Mouse (Mus musculus) heart, postnatal 0 days (tissue): Measurements from ENCODE around the gene Fez1. TPM values are rescaled to one million over a fixed set of nuclear protein-coding genes. Genes with fewer than 3 reads are reported as not detected.
A peak's percentile ranks its signal among the peaks of the same experiment; 100 is the strongest.

ENCODE experiments used
- ATAC-seq: fragments of 200-750 bp; cut with Nextera tagmentation; 2 replicates; pipeline ENCODE4 v1.8.0; 2017; ENCODE audit warnings: low read depth, moderate number of reproducible peaks, moderate library complexity; ENCODE audit not compliant: insufficient read depth
- DNase-seq: peaks from one replicate; pipeline ENCODE4 v3.0.0-alpha.2; 2016; ENCODE audit warnings: low spot score
- H3K27ac ChIP-seq: fragments of 300-500 bp; sonication (generic); 2 replicates; pipeline ENCODE4 v1.5.1; 2014; ENCODE audit warnings: low read depth, mild to moderate bottlenecking
- H3K27me3 ChIP-seq: fragments of 300-500 bp; sonication (generic); 2 replicates; pipeline ENCODE4 v1.6.1; 2014; ENCODE audit warnings: low read length, mixed read lengths; ENCODE audit not compliant: control insufficient read depth, insufficient read depth
- H3K36me3 ChIP-seq: fragments of 300-500 bp; sonication (generic); replicated peaks from 2 replicates; pipeline ENCODE4 v1.6.1; 2014; ENCODE audit warnings: low read length, mixed read lengths; ENCODE audit not compliant: control insufficient read depth, insufficient read depth
- H3K4me1 ChIP-seq: fragments of 300-500 bp; sonication (generic); 2 replicates; pipeline ENCODE4 v1.6.1; 2014; ENCODE audit warnings: antibody characterized with exemption; ENCODE audit not compliant: control insufficient read depth, insufficient read depth
- H3K4me2 ChIP-seq: fragments of 300-500 bp; sonication (generic); 2 replicates; pipeline ENCODE4 v1.6.1; 2014; ENCODE audit warnings: low read depth, mild to moderate bottlenecking, low read length, moderate library complexity
- H3K4me3 ChIP-seq: fragments of 300-500 bp; sonication (generic); 2 replicates; pipeline ENCODE4 v1.5.1; 2014; ENCODE audit warnings: low read depth, low read length
- H3K9ac ChIP-seq: fragments of 300-500 bp; sonication (generic); replicated peaks from 2 replicates; pipeline ENCODE4 v1.6.1; 2014; ENCODE audit warnings: low read depth, low read length, mixed read lengths
- H3K9me3 ChIP-seq: fragments of 300-500 bp; sonication (generic); replicated peaks from 2 replicates; pipeline ENCODE4 v1.6.1; 2016; ENCODE audit warnings: low read length; ENCODE audit not compliant: control insufficient read depth
- CTCF ChIP-seq: IDR thresholded peaks from 2 replicates; pipeline ENCODE4 v1.5.1; 2016; ENCODE audit warnings: antibody characterized with exemption, control low read depth, low read depth
- EP300 ChIP-seq: IDR thresholded peaks from 2 replicates; pipeline ENCODE4 v1.6.1; 2016; ENCODE audit warnings: antibody characterized with exemption, low read depth
- WGBS: fragments of 180-500 bp; shearing (Covaris S2); extraction: QIAGEN DNeasy Blood & Tissue Kit; methylation state at CpG from one replicate; pipeline ENCODE4 v1.1.7; 2014; 5-methylcytosine and 5-hydroxymethylcytosine counted together
- polyA plus RNA-seq: library from polyadenylated mRNA; unstranded; fragments of >200 nt; fragmentation: Nextera tagmentation; extraction: Ambion mirVana; gene quantifications from 2 replicates; pipeline ENCODE4 v1.2.1, GENCODE M21; 2015
- total RNA-seq: library from RNA; depleted of rRNA; stranded (reverse); fragments of >200 nt; gene quantifications from 2 replicates; pipeline ENCODE4 v1.2.3, GENCODE M21; 2014; ENCODE audit warnings: low replicate concordance

Gene Fez1
- total and polyA plus RNA-seq, 2 experiments from 2014 or later, result 0.34 to 0.93 TPM

DNA sequence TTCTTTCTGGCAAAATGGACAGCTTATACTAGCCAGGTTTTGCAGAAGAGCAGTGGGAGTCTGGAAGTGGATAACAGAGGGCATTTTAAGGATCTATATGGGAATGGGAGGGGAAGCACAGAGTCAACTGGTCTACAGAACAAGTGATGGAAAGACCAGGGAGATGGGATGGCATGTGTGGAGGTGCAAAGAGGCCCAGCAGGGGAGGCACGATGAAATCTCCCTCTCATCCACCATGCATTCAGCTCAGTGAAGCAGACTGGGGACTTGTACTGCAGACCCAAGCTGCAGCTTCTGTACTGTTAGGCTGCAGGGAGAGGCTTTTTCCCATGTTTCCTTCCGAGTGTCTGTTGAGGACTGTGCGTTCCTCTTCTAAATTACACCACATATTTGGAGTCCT, 12.2 kb downstream of the Fez1 start:
- TF ChIP-seq CTCF (no peak), EP300 (no peak)
- Histone ChIP-seq H3K36me3 (no peaks in the 10 kb centered on the region), H3K4me1 (0 out of 2 replicates have a peak, but pooled peaks cover 5% of the 10 kb centered on the region), H3K9ac (no peak overlapping the region), H3K4me2 (no peak overlapping the region), H3K27me3 (peaks cover 25% of the 10 kb centered on the region), H3K9me3 (no peaks in the 10 kb centered on the region), H3K27ac (no peak overlapping the region), H3K4me3 (peak overlapping the region; percentile 49; the same call in 1 of the 2 replicates)
- no peak for DNase-seq
- WGBS, result 41% methylated on average over 3 of the region's 3 CpGs
- ATAC-seq, result no peak

DNA sequence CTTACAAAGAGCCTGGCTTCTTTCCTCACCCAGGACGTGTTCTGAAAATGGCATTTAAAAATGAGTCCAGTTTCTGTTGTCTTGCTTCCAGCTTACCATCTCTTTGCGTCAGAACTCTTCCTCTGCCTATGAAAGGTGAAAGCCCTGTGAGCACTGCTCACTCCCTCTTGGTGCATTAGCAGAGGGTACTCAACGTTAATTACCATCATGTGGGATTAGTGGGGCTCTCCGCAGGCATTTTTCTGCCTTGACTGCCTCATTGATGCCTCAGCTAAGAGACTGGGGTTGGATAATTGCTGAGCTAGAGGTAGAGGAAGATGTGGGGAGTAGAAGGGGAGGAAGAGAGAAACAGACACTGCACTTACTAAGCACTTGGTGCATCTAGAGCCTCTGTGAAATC, 24.7 kb downstream of the Fez1 start:
- Histone ChIP-seq H3K4me3 (no peak overlapping the region), H3K4me2 (no peak overlapping the region), H3K4me1 (no peaks in the 10 kb centered on the region), H3K36me3 (no peaks in the 10 kb centered on the region), H3K9ac (no peak overlapping the region), H3K27me3 (no peaks in the 10 kb centered on the region), H3K27ac (no peak overlapping the region), H3K9me3 (no peaks in the 10 kb centered on the region)
- ATAC-seq (no peak), DNase-seq (no peak)
- TF ChIP-seq CTCF (no peak), EP300 (no peak)
- 43% methylated on average over 4 of the region's 4 CpGs for WGBS

DNA sequence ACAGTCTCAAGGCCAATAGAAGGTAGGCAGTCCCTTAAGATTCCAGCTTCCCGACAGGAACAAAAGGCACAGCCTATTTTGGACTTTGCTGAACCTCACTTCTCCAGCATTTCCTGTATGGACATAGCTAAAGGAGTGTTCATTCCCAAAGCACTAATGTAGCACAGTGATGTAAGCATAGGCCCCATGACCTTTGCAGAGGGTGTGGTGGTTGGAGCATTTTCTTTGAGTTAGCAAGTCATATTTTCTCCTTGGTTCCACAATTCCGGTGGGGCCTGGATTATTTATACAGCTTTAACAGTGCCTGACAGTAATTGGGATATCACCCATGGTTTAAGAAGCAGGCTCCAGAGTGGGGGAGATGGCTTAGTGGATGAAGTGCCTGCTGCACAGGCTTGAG, 27.0 kb downstream of the Fez1 start:
- 54% methylated on average over 2 of the region's 2 CpGs for WGBS

DNA sequence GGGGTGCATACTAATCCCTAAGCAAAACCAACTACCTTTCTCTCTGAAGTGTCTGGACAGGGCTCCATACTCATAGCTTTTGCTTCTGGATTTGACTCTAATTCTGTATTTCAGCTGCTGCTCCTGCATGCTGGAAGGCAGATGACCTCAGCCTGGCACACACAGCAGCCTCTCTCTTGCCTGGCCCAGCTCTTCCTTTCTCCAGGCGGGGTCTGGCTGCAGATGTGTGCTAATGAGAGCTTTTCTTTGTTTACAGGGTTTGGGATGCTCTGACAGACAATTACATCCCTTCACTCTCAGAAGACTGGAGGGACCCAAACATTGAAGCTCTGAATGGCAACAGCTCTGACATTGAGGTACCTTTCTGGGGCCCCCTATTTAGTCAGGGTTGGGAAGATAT, 28.4 kb downstream of the Fez1 start:
- ATAC-seq, result no peak
- Histone ChIP-seq H3K27ac (no peak overlapping the region), H3K36me3 (no peaks in the 10 kb centered on the region), H3K4me3 (no peak overlapping the region), H3K4me1 (no peaks in the 10 kb centered on the region), H3K4me2 (no peak overlapping the region), H3K9ac (no peak overlapping the region), H3K9me3 (no peaks in the 10 kb centered on the region), H3K27me3 (no peaks in the 10 kb centered on the region)
- 32% methylated on average over 1 of the region's 1 CpGs for WGBS
- no peak for DNase-seq
- no peak for TF ChIP-seq EP300
- TF ChIP-seq CTCF, result no peak

More for the DNA sequence above, 27.0 kb downstream of the Fez1 start:
- no peak for TF ChIP-seq EP300
- TF ChIP-seq CTCF, result no peak
- Histone ChIP-seq H3K4me3 (no peak overlapping the region), H3K27me3 (no peaks in the 10 kb centered on the region), H3K4me1 (no peaks in the 10 kb centered on the region), H3K4me2 (no peak overlapping the region), H3K36me3 (no peaks in the 10 kb centered on the region), H3K9me3 (no peaks in the 10 kb centered on the region), H3K27ac (no peak overlapping the region), H3K9ac (no peak overlapping the region)
- no peak for DNase-seq
- no peak for ATAC-seq

- no peak overlapping the region for H3K9ac ChIP-seq
- H3K27ac ChIP-seq, result no peak overlapping the region
- 64% methylated on average over 2 of the region's 2 CpGs for WGBS
- TF ChIP-seq EP300 (no peak), CTCF (no peak)
- DNase-seq (no peak), ATAC-seq (no peak)
- H3K4me3 ChIP-seq, result no peak overlapping the region
- H3K4me1 ChIP-seq, result no peaks in the 10 kb centered on the region
- no peaks in the 10 kb centered on the region for H3K9me3 ChIP-seq
- no peaks in the 10 kb centered on the region for H3K27me3 ChIP-seq
- no peaks in the 10 kb centered on the region for H3K36me3 ChIP-seq
- H3K4me2 ChIP-seq, result no peak overlapping the region
Measured at GRCm38 (mm10) chr9:36852175-36852574, 30.5 kb downstream of the Fez1 start.

DNA sequence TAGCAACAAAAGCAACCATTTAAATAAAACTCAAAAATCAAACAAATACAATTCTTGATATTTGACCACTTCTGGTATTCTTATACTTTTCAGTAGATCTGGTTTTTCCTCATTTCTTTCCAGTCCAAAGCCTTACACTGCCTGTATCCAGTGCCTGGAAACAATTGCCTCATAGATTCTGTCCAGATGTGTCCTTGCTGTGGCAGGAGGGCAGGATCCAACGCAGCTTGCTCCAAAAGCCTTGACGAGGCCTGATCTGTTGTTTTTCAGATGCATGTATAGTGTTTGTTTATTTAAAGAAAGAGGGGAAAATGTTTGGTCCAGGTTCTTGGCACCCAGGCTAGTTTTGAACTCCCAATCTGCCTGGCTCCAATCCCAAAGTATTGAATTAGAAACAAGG, 34.7 kb downstream of the Fez1 start:
- Histone ChIP-seq H3K9ac (no peak overlapping the region), H3K27ac (no peak overlapping the region), H3K9me3 (no peaks in the 10 kb centered on the region), H3K27me3 (no peaks in the 10 kb centered on the region), H3K36me3 (no peaks in the 10 kb centered on the region), H3K4me2 (no peak overlapping the region), H3K4me3 (no peak overlapping the region), H3K4me1 (no peaks in the 10 kb centered on the region)
- no peak for ATAC-seq
- no peak for TF ChIP-seq CTCF
- no peak for TF ChIP-seq EP300
- WGBS, result 54% methylated on average over 2 of the region's 2 CpGs
- DNase-seq, result no peak
